Mouse (Mus musculus) kidney, postnatal 10 days (tissue): ENCODE results near the gene Sept6.

Experiments used
- DNase-seq: peaks from one replicate; pipeline ENCODE4 v3.0.0; 2021; ENCODE audit warnings: mixed read lengths

Gene Sept6

GRCm38 (mm10) chrX:36863766-36864608 is 127.6 kb downstream of the Sept6 start:
- DNase-seq, result peak; percentile 89
